Mouse (Mus musculus): Measurements from ENCODE around the gene Thy1. TPM values are rescaled to one million over a fixed set of nuclear protein-coding genes. Genes with fewer than 3 reads are reported as not detected.

Gene Thy1
- total and polyA plus RNA-seq, 3 experiments: 1.5 to 24.0 TPM; not detected in 1

DNA sequence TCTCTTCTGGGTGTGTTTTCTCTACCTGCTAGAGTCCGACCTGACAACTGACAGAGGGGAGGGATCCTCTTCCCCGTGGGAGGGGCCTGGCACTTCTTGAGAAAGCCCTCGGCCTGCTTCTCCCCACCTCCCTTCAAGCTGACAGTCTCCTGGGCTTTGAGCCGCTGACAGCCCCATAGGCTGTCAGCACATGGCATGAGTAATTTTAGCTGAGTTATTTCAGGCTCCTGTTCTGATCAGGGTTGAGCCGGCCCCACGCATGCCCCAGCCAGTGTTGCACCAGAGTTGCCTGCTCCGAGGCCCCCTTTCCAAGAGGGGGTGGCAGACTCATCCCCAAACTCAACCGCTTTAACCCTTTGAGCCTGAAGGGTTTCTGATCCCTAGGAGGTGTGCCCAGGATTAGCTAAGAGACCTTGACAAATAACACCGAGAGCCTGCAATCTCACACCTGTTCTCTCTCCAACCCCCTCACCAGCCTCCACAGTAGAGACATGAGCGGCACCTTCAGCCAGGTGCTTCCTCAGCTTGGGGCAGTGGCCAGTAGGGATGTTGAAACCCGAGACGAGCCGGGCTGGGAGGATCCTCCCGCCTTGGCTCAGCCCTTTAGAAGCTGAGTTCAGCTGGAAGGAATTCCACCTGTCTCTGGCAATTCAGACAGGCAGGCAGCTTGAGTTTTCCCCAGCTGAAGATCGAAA is 44.7 kb downstream of the Thy1 start:
- H3K9me3 ChIP-seq (replicated peaks; ENCODE audit: insufficient read depth, low read length): no peaks in the 10 kb centered on the region
- H3K36me3 ChIP-seq (ENCODE audit: control insufficient read depth in 1 of 2, insufficient read depth in 2 of 2, low read length in 2 of 2): peaks cover 0 to 7% of the 10 kb centered on the region in 2 experiments; a peak in 2 of 4 replicates
- TF ChIP-seq GABPA (IDR thresholded peaks at IDR 0.05; ENCODE audit: low read depth, low read length): no peak
- no peak for TF ChIP-seq NRF1 (IDR thresholded peaks at IDR 0.05; ENCODE audit: insufficient read depth, low read depth, low read length, poor library complexity, severe bottlenecking)
- TF ChIP-seq USF1 (IDR thresholded peaks at IDR 0.05; ENCODE audit: low read depth, low read length): no peak
- DNase-seq (ENCODE audit: low read depth, low spot score): no peak
- H3K27me3 ChIP-seq (ENCODE audit: control insufficient read depth in 1 of 2, insufficient read depth in 2 of 2, low read length in 2 of 2): no peaks in the 10 kb centered on the region
- H3K4me1 ChIP-seq (ENCODE audit: control insufficient read depth in 1 of 2, insufficient read depth in 2 of 2, low read length in 2 of 2): peaks cover 0 to 25% of the 10 kb centered on the region in 2 experiments; a peak in 3 of 4 replicates
- H3K27ac ChIP-seq (ENCODE audit: control insufficient read depth, low read depth, low read length): no peak overlapping the region
- H3K9ac ChIP-seq (ENCODE audit: control insufficient read depth, low read depth, low read length, poor library complexity, severe bottlenecking): no peak overlapping the region
- H3K4me3 ChIP-seq (ENCODE audit: control insufficient read depth in 1 of 2, insufficient read depth in 1 of 2, low read depth in 2 of 2, low read length in 2 of 2): no peak overlapping the region
- H3K79me2 ChIP-seq (ENCODE audit: control insufficient read depth, insufficient read depth, low read length, poor library complexity): no peaks in the 10 kb centered on the region; the same call in 1 of the 2 replicates

DNA sequence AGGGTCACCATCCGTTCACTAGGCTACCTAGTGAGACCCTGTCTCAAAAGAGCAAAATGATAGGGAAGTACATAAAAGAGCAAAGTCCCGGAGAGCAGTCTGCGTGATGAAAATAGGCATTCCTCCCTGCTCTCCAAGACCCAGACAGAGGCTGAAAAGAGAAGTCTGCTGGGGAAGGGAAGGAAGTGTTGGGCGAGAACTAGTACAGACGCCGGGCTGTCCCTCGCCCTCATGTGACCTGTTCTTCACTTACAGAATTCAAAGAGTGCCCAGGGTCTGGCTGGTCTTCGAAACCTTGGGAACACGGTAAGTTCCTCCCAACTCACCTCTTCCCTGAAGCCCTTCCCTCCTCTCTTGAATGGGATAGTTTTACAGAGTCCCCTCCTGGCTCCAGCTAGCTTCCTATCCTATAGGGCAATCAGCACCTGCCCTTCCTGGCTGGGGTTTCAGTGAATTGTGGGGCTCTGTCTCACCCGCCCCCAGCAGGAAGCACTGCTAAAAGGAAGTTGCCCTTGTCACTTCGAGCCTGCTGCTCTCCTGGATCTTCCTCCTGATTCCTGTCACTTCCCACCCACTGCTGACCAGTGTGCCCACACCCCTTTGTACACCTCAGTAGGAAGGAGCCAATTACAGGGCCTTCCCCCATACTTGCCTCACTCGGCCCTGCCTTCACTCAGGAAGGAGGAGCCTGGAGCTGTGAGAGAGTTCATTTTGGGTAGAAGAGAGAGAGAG is 45.9 kb downstream of the Thy1 start:
- Histone ChIP-seq H3K79me2 (ENCODE audit: control insufficient read depth, insufficient read depth, low read length, poor library complexity) (no peaks in the 10 kb centered on the region; the same call in 1 of the 2 replicates), H3K36me3 (ENCODE audit: control insufficient read depth in 1 of 2, insufficient read depth in 2 of 2, low read length in 2 of 2) (peaks cover 0 to 7% of the 10 kb centered on the region in 2 experiments; a peak in 2 of 4 replicates), H3K27me3 (ENCODE audit: control insufficient read depth in 1 of 2, insufficient read depth in 2 of 2, low read length in 2 of 2) (no peaks in the 10 kb centered on the region), H3K27ac (ENCODE audit: control insufficient read depth, low read depth, low read length) (peak overlapping the region; percentile 63), H3K9me3 (replicated peaks; ENCODE audit: insufficient read depth, low read length) (no peaks in the 10 kb centered on the region), H3K4me3 (ENCODE audit: control insufficient read depth in 1 of 2, insufficient read depth in 1 of 2, low read depth in 2 of 2, low read length in 2 of 2) (peak overlapping the region; percentile 0 to 20; a peak in 2 of 4 replicates), H3K9ac (ENCODE audit: control insufficient read depth, low read depth, low read length, poor library complexity, severe bottlenecking) (peak overlapping the region; percentile 32), H3K4me1 (ENCODE audit: control insufficient read depth in 1 of 2, insufficient read depth in 2 of 2, low read length in 2 of 2) (peaks cover 0 to 19% of the 10 kb centered on the region in 2 experiments; a peak in 2 of 4 replicates)
- TF ChIP-seq NRF1 (IDR thresholded peaks at IDR 0.05; ENCODE audit: insufficient read depth, low read depth, low read length, poor library complexity, severe bottlenecking) (no peak), MYC (IDR thresholded peaks at IDR 0.05; ENCODE audit: low read depth, low read length) (no peak), USF2 (IDR thresholded peaks at IDR 0.05; ENCODE audit: borderline replicate concordance in 1 of 2, insufficient read depth in 1 of 2, low read depth in 1 of 2, low read length in 2 of 2) (0 out of 4 replicates have a peak, but pooled peaks of 1 of the 2 experiments have one; percentile 54), BHLHE40 (IDR thresholded peaks at IDR 0.05; ENCODE audit: borderline replicate concordance, low read depth, low read length) (no peak), MYB (IDR thresholded peaks at IDR 0.05; ENCODE audit: low read depth, low read length) (no peak), CHD2 (IDR thresholded peaks at IDR 0.05; ENCODE audit: low read length) (no peak), EP300 (IDR thresholded peaks at IDR 0.05; ENCODE audit: low read depth in 1 of 2, low read length in 2 of 2) (peak in 1 of 2 experiments; percentile 12; a peak in 1 of 4 replicates), POLR2A (IDR thresholded peaks at IDR 0.05; ENCODE audit: control insufficient read depth in 1 of 2, insufficient read depth in 1 of 2, low read depth in 1 of 2, low read length in 2 of 2, poor library complexity in 1 of 2) (no peak; a peak in 1 of 4 replicates), NELFE (IDR thresholded peaks at IDR 0.05; ENCODE audit: low read depth, low read length) (peak; percentile 41), CHD1 (IDR thresholded peaks at IDR 0.05; ENCODE audit: low read depth, low read length) (no peak), GATA1 (IDR thresholded peaks at IDR 0.05; ENCODE audit: low read depth, low read length) (no peak), ELF1 (IDR thresholded peaks at IDR 0.05; ENCODE audit: low read depth, low read length) (peak; percentile 29; the same call in 1 of the 2 replicates), TCF12 (IDR thresholded peaks at IDR 0.05; ENCODE audit: low read depth, low read length) (peak; percentile 11; the same call in 1 of the 2 replicates), ETS1 (IDR thresholded peaks at IDR 0.05; ENCODE audit: low read depth, low read length) (no peak), CTCF (IDR thresholded peaks at IDR 0.05 in 2 of 3, conservative IDR thresholded peaks at IDR 0.05 in 1 of 3; ENCODE audit: control insufficient read depth in 1 of 3, insufficient read depth in 1 of 3, low read depth in 2 of 3, low read length in 3 of 3, poor library complexity in 1 of 3, severe bottlenecking in 1 of 3) (no peak), MXI1 (IDR thresholded peaks at IDR 0.05; ENCODE audit: low read depth, low read length) (no peak), ZC3H11A (IDR thresholded peaks at IDR 0.05; ENCODE audit: low read depth, low read length) (no peak), UBTF (IDR thresholded peaks at IDR 0.05; ENCODE audit: borderline replicate concordance, insufficient read depth, low read depth, low read length) (no peak), SIN3A (IDR thresholded peaks at IDR 0.05; ENCODE audit: low read length) (peak; percentile 56; the same call in 1 of the 2 replicates), USF1 (IDR thresholded peaks at IDR 0.05; ENCODE audit: low read depth, low read length) (peak; percentile 88), RCOR1 (IDR thresholded peaks at IDR 0.05; ENCODE audit: low read depth, low read length) (no peak), MAFK (IDR thresholded peaks at IDR 0.05; ENCODE audit: borderline replicate concordance, low read depth, low read length) (no peak), MEF2A (IDR thresholded peaks at IDR 0.05; ENCODE audit: extremely low read depth, insufficient replicate concordance, low read depth, low read length, poor library complexity, severe bottlenecking) (no peak)
- DNase-seq (ENCODE audit: low read depth, low spot score): peak; percentile 78
